Mouse (Mus musculus) olfactory bulb, adult 2 months (tissue): ENCODE data around the gene Platr17.

ENCODE experiments used
- CTCF ChIP-seq: fragments of 200-500 bp; IDR thresholded peaks from 2 replicates; pipeline ENCODE4 v1.5.1; 2012; ENCODE audit warnings: low read depth, mild to moderate bottlenecking, low read length, moderate library complexity; ENCODE audit not compliant: insufficient read depth
- POLR2A ChIP-seq: fragments of 200-500 bp; IDR thresholded peaks from 2 replicates; pipeline ENCODE4 v1.6.1; 2012; ENCODE audit warnings: mild to moderate bottlenecking, low read depth, low read length, moderate library complexity; ENCODE audit not compliant: insufficient read depth

- TF ChIP-seq CTCF (no peak), POLR2A (no peak)
These were observed 49.1 kb downstream of the Platr17 start for GRCm38 (mm10) chr17:33953961-33954565.
